Mouse (Mus musculus) forebrain, embryonic 16.5 days (tissue): ENCODE data around the gene Oaf. TPM values are rescaled to one million over a fixed set of nuclear protein-coding genes. Genes with fewer than 3 reads are reported as not detected.

Source experiments
- ATAC-seq: fragments of 200-750 bp; cut with Nextera tagmentation; 2 replicates; pipeline ENCODE4 v1.8.0; 2017; ENCODE audit warnings: mild to moderate bottlenecking, moderate library complexity
- H3K27ac ChIP-seq: fragments of 300-500 bp; sonication (generic); 2 replicates; pipeline ENCODE4 v1.5.1; 2014; ENCODE audit warnings: low read length, control low read depth
- H3K27me3 ChIP-seq: fragments of 300-500 bp; sonication (generic); replicated peaks from 2 replicates; pipeline ENCODE4 v1.6.1; 2014; ENCODE audit warnings: low read length; ENCODE audit not compliant: control insufficient read depth, insufficient read depth
- H3K36me3 ChIP-seq: fragments of 300-500 bp; sonication (generic); 2 replicates; pipeline ENCODE4 v1.6.1; 2014; ENCODE audit not compliant: control insufficient read depth, insufficient read depth
- H3K4me1 ChIP-seq: fragments of 300-500 bp; sonication (generic); replicated peaks from 2 replicates; pipeline ENCODE4 v1.6.1; 2014; ENCODE audit warnings: low read length; ENCODE audit not compliant: control insufficient read depth, insufficient read depth
- H3K4me2 ChIP-seq: fragments of 300-500 bp; sonication (generic); 2 replicates; pipeline ENCODE4 v1.6.1; 2014; ENCODE audit warnings: mild to moderate bottlenecking, low read length, control low read depth
- H3K4me3 ChIP-seq: fragments of 300-500 bp; sonication (generic); replicated peaks from 2 replicates; pipeline ENCODE4 v1.5.1; 2014; ENCODE audit warnings: mild to moderate bottlenecking, low read length, control low read depth
- H3K9ac ChIP-seq: fragments of 300-500 bp; sonication (generic); replicated peaks from 2 replicates; pipeline ENCODE4 v1.6.1; 2014; ENCODE audit warnings: low read depth, low read length, control low read depth
- H3K9me3 ChIP-seq: fragments of 300-500 bp; sonication (generic); 2 replicates; pipeline ENCODE4 v1.6.1; 2016; ENCODE audit warnings: low read length; ENCODE audit not compliant: control insufficient read depth
- WGBS: fragments of 180-500 bp; shearing (Covaris S2); extraction: QIAGEN DNeasy Blood & Tissue Kit; methylation state at CpG from one replicate; pipeline ENCODE4 v1.1.7; 2014; 5-methylcytosine and 5-hydroxymethylcytosine counted together
- polyA plus RNA-seq: library from polyadenylated mRNA; unstranded; fragments of >200 nt; fragmentation: Nextera tagmentation; extraction: Ambion mirVana; gene quantifications from 2 replicates; pipeline ENCODE4 v1.2.1, GENCODE M21; 2015

Oaf gene
- polyA plus RNA-seq, 1 experiment from 2014 or later: 5.7 TPM

DNA sequence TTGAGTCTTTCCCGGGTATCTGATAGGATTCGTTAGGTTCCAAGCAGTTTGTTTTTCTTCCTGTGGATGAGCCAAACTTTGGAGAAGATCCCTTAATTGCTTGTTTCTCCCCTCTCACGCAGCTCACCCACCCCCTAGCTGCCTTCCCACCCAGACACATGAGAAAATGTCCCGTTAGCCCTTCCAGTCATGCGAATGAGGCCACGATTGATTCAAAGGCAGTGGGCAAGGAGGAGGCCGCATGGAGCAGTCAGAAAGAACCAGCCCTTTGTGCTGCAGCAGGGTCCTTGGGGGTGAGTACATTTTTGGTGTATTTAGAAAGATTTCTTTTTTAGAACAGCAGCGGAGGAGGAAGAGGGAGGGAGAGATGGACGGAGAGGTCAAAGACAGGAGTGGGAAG is 25.5 kb upstream of the Oaf start:
- Histone ChIP-seq H3K4me1 (peaks cover 2% of the 10 kb centered on the region), H3K4me3 (no peak overlapping the region), H3K27me3 (no peaks in the 10 kb centered on the region), H3K27ac (no peak overlapping the region), H3K9me3 (no peaks in the 10 kb centered on the region), H3K4me2 (no peak overlapping the region), H3K36me3 (no peaks in the 10 kb centered on the region), H3K9ac (no peak overlapping the region)
- 24% methylated on average over 9 of the region's 9 CpGs for WGBS
- ATAC-seq: no peak

- Histone ChIP-seq H3K9me3 (no peaks in the 10 kb centered on the region), H3K4me1 (no peaks in the 10 kb centered on the region; the same call in 1 of the 2 replicates), H3K4me3 (no peak overlapping the region), H3K36me3 (no peaks in the 10 kb centered on the region), H3K9ac (no peak overlapping the region), H3K27me3 (no peaks in the 10 kb centered on the region), H3K4me2 (no peak overlapping the region), H3K27ac (no peak overlapping the region)
- no peak for ATAC-seq
- WGBS: 15% methylated on average over 11 of the region's 11 CpGs
These were observed 24.3 kb upstream of the Oaf start for GRCm38 (mm10) chr9:43263946-43264451.

GRCm38 (mm10) chr9:43262811-43263550 is 23.3 kb upstream of the Oaf start:
- Histone ChIP-seq H3K4me3 (no peak overlapping the region), H3K27ac (no peak overlapping the region), H3K27me3 (no peaks in the 10 kb centered on the region), H3K4me2 (no peak overlapping the region), H3K36me3 (no peaks in the 10 kb centered on the region), H3K4me1 (no peaks in the 10 kb centered on the region; the same call in 1 of the 2 replicates), H3K9me3 (no peaks in the 10 kb centered on the region), H3K9ac (no peak overlapping the region)
- ATAC-seq: no peak
- WGBS: 52% methylated on average over 9 of the region's 9 CpGs

- H3K4me1 ChIP-seq: no peaks in the 10 kb centered on the region; the same call in 1 of the 2 replicates
- WGBS: 77% methylated on average over 4 of the region's 4 CpGs
- H3K27ac ChIP-seq: no peak overlapping the region
- no peak overlapping the region for H3K9ac ChIP-seq
- H3K36me3 ChIP-seq: no peaks in the 10 kb centered on the region
- H3K4me3 ChIP-seq: no peak overlapping the region
- no peaks in the 10 kb centered on the region for H3K9me3 ChIP-seq
- H3K4me2 ChIP-seq: no peak overlapping the region
- no peaks in the 10 kb centered on the region for H3K27me3 ChIP-seq
- no peak for ATAC-seq
These were observed 22.7 kb upstream of the Oaf start for GRCm38 (mm10) chr9:43262390-43262789.

DNA sequence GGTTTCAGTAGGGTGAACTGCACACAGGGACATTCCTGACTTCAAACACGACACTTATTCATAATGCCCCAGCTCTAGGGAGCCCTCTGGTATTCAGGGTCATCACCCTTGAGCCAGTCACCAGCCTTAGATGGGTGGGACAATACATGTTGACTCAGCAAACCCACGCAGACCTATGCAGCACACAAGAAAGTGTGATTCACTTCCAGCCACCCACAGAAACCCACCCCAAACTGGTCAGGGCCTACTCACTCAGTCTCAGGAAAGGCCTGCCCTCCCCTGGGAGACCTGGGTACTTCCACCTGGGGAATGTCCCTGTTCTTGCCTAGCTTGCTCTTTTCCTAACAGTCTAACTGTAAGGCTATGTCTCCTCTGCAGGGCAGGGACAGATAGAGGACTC is 22.2 kb upstream of the Oaf start:
- H3K27ac ChIP-seq: no peak overlapping the region
- 60% methylated on average over 2 of the region's 2 CpGs for WGBS

GRCm38 (mm10) chr9:43261124-43261907 is 21.6 kb upstream of the Oaf start:
- no peak for ATAC-seq
- Histone ChIP-seq H3K36me3 (no peaks in the 10 kb centered on the region), H3K4me1 (no peaks in the 10 kb centered on the region; the same call in 1 of the 2 replicates), H3K4me2 (no peak overlapping the region), H3K9ac (no peak overlapping the region), H3K27ac (no peak overlapping the region), H3K27me3 (no peaks in the 10 kb centered on the region), H3K4me3 (no peak overlapping the region), H3K9me3 (no peaks in the 10 kb centered on the region)
- WGBS: 78% methylated on average over 4 of the region's 4 CpGs

More for the DNA sequence above, 22.2 kb upstream of the Oaf start:
- no peaks in the 10 kb centered on the region; the same call in 1 of the 2 replicates for H3K4me1 ChIP-seq
- no peaks in the 10 kb centered on the region for H3K36me3 ChIP-seq
- no peaks in the 10 kb centered on the region for H3K27me3 ChIP-seq
- no peak for ATAC-seq
- no peaks in the 10 kb centered on the region for H3K9me3 ChIP-seq
- H3K4me3 ChIP-seq: no peak overlapping the region
- H3K4me2 ChIP-seq: no peak overlapping the region
- H3K9ac ChIP-seq: no peak overlapping the region

GRCm38 (mm10) chr9:43260661-43261060 is 20.9 kb upstream of the Oaf start:
- ATAC-seq: no peak
- Histone ChIP-seq H3K27me3 (no peaks in the 10 kb centered on the region), H3K9me3 (no peaks in the 10 kb centered on the region), H3K4me3 (no peak overlapping the region), H3K4me2 (no peak overlapping the region), H3K36me3 (no peaks in the 10 kb centered on the region), H3K27ac (no peak overlapping the region), H3K4me1 (no peaks in the 10 kb centered on the region; the same call in 1 of the 2 replicates), H3K9ac (no peak overlapping the region)
- 89% methylated on average over 7 of the region's 7 CpGs for WGBS

DNA sequence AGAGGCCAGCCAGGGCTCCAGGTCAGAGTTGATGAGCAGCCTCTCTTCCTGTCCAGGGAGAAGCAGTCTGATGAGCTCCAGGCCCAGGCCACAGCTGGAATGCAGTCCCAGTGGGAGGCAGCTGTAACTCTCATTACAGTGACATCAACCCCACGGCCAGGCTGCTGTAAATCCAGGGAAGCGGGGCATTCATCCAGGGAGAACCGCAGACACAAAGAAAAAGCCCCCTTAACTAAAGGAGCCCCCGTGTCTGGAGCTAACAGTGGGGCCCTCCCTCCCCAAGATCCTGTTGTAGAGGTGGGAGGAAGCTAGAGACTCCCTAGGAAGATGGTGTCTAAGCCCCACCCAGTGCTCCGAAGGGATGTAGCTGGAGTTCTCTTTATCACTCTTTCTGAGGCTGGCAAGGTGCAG is 13.6 kb upstream of the Oaf start:
- H3K9me3 ChIP-seq: no peaks in the 10 kb centered on the region
- no peaks in the 10 kb centered on the region for H3K4me1 ChIP-seq
- WGBS: 18% methylated on average over 5 of the region's 5 CpGs
- H3K27me3 ChIP-seq: no peaks in the 10 kb centered on the region
- no peaks in the 10 kb centered on the region for H3K36me3 ChIP-seq
- no peak overlapping the region for H3K4me2 ChIP-seq
- H3K4me3 ChIP-seq: no peak overlapping the region
- no peak overlapping the region for H3K9ac ChIP-seq
- no peak overlapping the region for H3K27ac ChIP-seq
- ATAC-seq: no peak

DNA sequence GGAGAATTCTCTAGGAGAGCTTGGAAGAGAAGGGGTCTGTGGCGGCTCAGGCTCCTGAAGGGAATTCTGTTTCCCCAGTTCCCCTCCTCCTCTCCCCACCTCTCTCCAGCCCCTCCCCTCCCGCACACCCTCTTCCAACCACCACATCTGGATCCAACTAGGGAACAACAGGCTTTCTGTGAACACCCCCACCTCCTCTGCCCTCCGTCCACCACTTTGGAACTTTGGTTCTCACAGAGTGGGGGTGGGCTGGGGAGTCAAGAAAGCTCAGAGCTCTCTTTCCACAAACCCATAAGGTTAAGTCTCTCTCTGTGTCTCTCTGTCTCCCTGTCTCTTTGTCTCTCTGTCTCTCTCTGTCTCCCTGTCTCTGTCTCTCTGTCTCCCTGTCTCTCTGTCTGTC is 13.1 kb upstream of the Oaf start:
- 45% methylated on average over 3 of the region's 3 CpGs for WGBS
- no peaks in the 10 kb centered on the region for H3K36me3 ChIP-seq
- H3K4me2 ChIP-seq: no peak overlapping the region
- H3K27ac ChIP-seq: no peak overlapping the region
- H3K27me3 ChIP-seq: no peaks in the 10 kb centered on the region
- ATAC-seq: no peak
- H3K4me3 ChIP-seq: no peak overlapping the region
- H3K9me3 ChIP-seq: no peaks in the 10 kb centered on the region
- no peaks in the 10 kb centered on the region for H3K4me1 ChIP-seq
- H3K9ac ChIP-seq: no peak overlapping the region
